Mouse (Mus musculus): ENCODE measurements around the gene 6820408C15Rik.

- no peak for TF ChIP-seq CTCF (IDR thresholded peaks at IDR 0.05; ENCODE audit: extremely low read depth, insufficient read depth, insufficient read length, insufficient replicate concordance)
- TF ChIP-seq POLR2A (IDR thresholded peaks at IDR 0.05; ENCODE audit: low read depth, low read length), result no peak
These were observed 49.3 kb downstream of the 6820408C15Rik start, which contains the start of gene Defb23 for GRCm38 (mm10) chr2:152464570-152465150.

All from spleen, adult 2 months (tissue).